Mouse (Mus musculus) erythroblast, adult 5-6 weeks (primary cell): ENCODE results near the gene Rbl1. TPM values are rescaled to one million over a fixed set of nuclear protein-coding genes. Genes with fewer than 3 reads are reported as not detected.
"Not testable (repeated sequence)": the region's sequence is repeated elsewhere in the genome, so short reads cannot be mapped to it uniquely, and the experiment has no call there.

Source experiments
- ATAC-seq: replicated peaks from 2 replicates; pipeline ENCODE4 v1.8.0; 2016; ENCODE audit warnings: moderate number of reproducible peaks, mild to moderate bottlenecking, moderate TSS enrichment, inconsistent platforms; ENCODE audit not compliant: poor library complexity, low FRiP score, severe bottlenecking
- total RNA-seq, 2 experiments: library from RNA; stranded (forward) in 1 of 2; stranded (reverse) in 1 of 2; fragments of 150-400 nt in 1 of 2; fragments of 200-764, 138-1000 nt in 1 of 2; gene quantifications; 2 replicates each; pipeline versions ENCODE4 v1.2.3 to v1.2.4; 2015 to 2017; ENCODE audit warnings: low replicate concordance in 2 of 2

Gene Rbl1
- total RNA-seq (2015; ENCODE audit: low replicate concordance) (31.5 and 34.9 TPM in 2 replicates), total RNA-seq (2017; ENCODE audit: low replicate concordance) (40.8 and 48.4 TPM in 2 replicates)

- peak; percentile 82 for ATAC-seq
Observed at GRCm38 (mm10) chr2:157204366-157205218, at the start of gene Rbl1. TSS of gene Rbl1 (minus strand) at chr2:157204534.

DNA sequence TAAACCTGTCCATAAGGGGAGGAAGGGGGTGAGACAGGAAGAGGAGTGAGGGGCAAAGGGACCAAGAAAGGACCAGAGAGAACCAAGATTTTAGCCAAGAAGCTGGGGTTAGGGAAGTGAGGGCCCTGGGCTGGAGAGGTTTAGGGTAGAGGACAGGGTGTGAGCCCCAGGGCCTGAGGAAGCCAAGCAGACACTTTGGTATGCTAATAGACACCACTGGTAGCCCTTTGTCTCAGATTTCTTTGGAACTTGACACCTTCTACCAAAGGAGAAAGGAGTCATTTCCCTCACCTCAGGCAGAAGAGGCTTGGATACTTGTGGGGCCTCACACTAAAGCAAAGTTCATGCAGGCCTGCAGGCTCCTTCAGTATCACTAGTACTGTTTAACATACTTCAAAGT, 43.8 kb upstream of the Rbl1 start:
- no peak for ATAC-seq

- ATAC-seq = no peak
Observed at GRCm38 (mm10) chr2:157245603-157246002, 41.3 kb upstream of the Rbl1 start.

DNA sequence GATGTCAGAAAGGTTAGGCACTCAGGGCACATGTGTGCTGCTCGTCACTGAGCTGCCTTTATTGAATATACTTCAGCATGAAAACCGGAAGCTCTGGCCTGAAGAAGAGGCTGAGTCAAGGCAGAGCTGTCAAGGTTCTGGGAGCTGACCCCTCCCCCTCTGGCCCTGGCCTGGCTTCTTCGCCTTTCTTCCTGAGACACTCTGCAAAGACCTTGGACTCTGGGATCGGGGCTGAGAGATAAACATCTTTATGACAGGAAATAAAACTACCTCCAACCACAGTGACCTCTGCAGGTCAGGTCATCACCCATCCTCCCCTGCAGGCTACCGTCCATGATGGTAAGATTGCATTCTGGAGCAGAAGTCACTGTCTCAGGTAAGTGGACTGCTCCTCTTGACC, 40.7 kb upstream of the Rbl1 start:
- no peak for ATAC-seq

- ATAC-seq = no peak
Observed at GRCm38 (mm10) chr2:157235946-157236345, 31.6 kb upstream of the Rbl1 start.

GRCm38 (mm10) chr2:157221916-157222315, 17.6 kb upstream of the Rbl1 start:
- ATAC-seq = not testable (repeated sequence)

GRCm38 (mm10) chr2:157220108-157220507, 15.8 kb upstream of the Rbl1 start:
- ATAC-seq = no peak

DNA sequence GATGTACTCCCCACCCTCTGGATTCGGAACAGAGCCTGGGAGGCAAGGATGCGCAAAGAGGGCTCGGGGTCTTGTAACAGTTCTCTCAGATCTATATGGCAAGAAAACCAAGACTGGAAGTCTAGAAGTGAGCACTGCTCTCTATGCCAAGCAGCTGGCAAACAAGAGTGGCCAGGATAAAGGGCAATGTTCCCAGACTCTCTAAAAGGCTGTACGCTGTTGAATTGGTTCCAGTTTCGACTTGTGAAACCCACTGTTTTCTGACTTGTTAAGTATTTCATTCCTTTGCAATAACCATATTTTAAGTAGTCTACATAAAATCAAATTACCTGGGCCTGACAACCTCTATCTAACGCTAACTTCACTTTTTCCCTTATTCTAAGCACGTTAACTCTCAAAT, 7.4 kb upstream of the Rbl1 start:
- no peak for ATAC-seq

GRCm38 (mm10) chr2:157203459-157204365, 622 bp downstream of the Rbl1 start:
- peak; percentile 58 for ATAC-seq

GRCm38 (mm10) chr2:157203026-157203425, 1.3 kb downstream of the Rbl1 start:
- ATAC-seq = no peak

DNA sequence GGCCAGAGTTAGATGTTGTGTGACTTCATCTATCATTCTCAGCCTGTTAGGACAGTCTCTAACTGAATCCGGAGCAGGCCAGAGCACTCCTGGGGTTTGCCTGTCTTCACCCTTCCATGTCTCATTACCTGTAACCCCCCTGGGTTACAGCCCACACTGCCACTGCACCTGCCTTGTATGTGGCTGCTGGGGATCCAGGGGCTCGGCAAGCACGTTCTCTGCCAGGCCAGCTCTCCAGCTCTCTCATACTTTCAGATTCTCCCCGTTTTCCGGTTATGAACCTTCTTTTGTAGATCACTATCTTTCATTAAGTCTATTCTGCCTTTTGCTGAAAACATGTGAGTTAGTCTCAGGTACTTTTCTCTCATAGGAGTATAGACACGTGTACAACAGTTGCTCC, 2.0 kb downstream of the Rbl1 start:
- no peak for ATAC-seq

DNA sequence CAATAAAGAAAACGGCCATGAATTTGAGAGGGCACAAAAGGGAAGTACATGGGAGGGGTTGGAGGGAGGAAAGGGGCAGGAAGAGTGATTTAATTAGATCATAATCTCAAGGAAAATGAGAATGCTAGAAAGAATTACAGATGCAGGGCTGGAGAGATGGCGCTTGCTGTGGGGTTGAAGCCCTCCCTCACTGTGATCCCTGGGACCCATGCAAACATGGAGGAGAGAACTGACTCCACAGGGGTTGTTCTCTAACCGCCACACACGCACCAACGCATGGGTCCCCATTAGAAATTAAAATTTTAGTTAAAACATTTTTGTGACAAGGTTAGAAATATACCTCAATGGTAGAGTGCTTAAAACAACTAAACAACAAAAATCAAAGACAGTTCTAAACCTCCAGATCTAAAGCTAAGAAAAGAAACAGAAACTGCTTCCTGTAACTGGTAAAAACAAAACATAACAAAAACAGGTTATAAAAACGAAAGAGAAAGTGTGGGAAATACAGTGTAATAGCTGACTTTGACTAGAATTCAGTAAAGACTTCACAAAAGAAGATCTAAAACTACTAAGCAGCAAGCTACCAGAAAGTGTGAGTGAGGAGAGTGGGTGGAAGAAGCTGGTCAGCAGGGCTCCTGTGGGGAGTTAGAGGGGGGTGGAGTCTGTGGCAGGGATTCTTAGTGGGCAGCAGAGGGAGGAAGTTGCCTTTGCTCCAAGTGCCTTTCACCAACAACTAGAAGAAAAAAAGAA, 3.1 kb downstream of the Rbl1 start:
- ATAC-seq = no peak

GRCm38 (mm10) chr2:157198405-157198804, 5.9 kb downstream of the Rbl1 start:
- not testable (repeated sequence) for ATAC-seq

DNA sequence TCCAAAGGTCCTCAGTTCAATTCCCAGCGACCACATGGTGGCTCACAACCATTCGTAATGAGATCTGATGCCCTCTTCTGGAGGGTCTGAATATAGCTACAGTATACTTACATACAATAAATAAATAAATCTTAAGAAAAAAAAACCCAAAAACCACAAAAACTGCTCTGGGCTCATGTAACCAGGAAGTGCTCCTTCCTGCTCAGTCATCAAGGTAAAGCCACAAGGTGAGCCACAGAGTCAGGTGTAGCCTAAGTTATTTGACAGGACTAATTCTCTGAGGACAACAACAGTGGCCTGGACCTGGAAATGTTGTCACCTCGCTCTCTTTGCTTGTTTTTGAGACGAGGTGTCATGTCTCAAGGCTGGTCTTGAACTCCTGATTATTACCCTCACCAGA, 13.7 kb downstream of the Rbl1 start:
- ATAC-seq = no peak

DNA sequence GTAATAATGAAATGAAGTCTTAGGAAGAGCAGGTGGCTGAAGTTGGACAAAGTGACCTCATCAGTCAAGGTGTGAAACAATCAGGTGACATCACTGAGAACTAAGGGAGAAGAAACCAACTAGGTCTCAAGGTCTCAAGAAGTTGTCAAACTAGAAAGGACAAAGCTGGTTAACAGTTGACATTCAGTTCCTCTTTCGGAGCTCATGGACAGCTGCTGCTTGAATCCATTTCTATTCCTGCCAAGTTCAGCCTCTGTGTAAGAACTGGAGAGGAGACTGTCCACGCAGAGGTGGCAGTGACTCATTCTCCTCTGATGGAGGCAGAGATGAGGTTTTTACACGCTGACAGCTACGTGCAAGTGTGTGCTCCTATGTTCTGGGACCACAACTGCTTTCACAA, 17.1 kb downstream of the Rbl1 start:
- ATAC-seq = no peak

GRCm38 (mm10) chr2:157186504-157186903, 17.8 kb downstream of the Rbl1 start:
- no peak for ATAC-seq

- ATAC-seq = peak; percentile 70
Observed at GRCm38 (mm10) chr2:157185022-157185660, 19.2 kb downstream of the Rbl1 start.

DNA sequence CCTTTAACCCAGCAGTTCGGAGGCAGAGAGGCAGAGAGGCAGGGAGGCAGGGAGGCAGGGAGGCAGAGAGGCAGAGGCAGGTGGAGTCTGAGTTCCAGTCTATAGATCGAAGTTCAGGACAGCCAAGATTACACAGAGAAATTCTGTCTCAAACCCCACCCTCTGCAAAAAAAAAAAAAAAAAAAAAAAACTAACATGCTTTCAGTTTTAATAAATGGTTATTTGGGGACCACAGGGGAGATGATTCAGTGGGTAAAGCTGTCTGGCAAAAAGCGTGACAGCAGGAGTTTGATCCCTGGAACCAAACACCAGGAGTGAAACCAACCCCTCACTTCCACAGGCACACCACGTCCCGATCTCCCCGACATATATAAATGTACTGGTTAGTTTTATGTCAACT, 26.2 kb downstream of the Rbl1 start:
- no peak for ATAC-seq

DNA sequence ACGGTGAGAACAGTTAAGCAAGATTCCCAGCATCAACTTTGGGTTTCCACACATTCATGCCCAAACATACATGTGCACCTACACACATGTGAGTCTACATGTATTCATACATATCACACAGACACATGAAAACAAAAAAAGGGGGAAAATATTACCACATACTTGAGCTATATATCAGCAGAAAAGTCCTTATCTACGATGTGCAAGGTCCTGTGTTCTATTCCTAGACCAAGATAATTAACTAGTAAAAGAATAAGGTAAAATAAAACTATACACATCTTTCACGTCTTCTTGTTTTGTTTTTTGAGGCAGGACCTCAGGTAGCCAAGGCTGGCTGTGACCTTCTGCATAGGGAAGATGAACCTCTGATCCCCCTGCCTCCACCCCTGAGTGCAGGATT, 28.1 kb downstream of the Rbl1 start:
- ATAC-seq = no peak

DNA sequence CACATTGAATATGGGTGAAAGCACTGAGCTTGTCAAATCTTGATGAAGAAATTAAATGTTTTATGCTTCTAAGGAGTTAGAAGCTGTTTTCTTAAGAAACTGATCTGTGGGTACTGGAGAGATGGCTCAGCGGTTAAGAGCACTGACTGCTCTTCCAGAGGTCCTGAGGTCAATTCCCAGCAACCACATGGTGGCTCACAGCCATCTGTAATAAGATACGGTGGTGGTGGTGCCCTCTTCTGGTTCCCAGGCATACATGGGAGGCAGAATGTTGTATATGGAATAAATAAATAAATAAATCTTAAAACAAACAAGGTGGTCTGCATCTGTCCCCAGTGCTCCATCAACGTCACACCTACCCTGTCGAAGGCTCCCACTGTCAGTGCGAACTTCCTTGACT, 29.9 kb downstream of the Rbl1 start:
- no peak for ATAC-seq
